Mouse (Mus musculus) layer of hippocampus, postnatal 14 days (tissue): ENCODE measurements around the gene Tspan32. TPM values are rescaled to one million over a fixed set of nuclear protein-coding genes. Genes with fewer than 3 reads are reported as not detected.

ENCODE experiments used
- DNase-seq, 2 experiments: peaks; one replicate each; pipeline ENCODE4 v3.0.0; 2021 to 2022; ENCODE audit warnings: low spot score in 2 of 2, mixed read lengths in 1 of 2
- total RNA-seq, 2 experiments: library from RNA; stranded (reverse); gene quantifications; 2 replicates each; pipeline ENCODE4 v1.2.3; 2021

Gene Tspan32
- total RNA-seq, 2 experiments from 2014 or later = 0.19 TPM; not detected in 1

GRCm38 (mm10) chr7:143007599-143008369 lies 2.9 kb downstream of the Tspan32 start:
- peak; percentile 95 to 96 for DNase-seq

DNA sequence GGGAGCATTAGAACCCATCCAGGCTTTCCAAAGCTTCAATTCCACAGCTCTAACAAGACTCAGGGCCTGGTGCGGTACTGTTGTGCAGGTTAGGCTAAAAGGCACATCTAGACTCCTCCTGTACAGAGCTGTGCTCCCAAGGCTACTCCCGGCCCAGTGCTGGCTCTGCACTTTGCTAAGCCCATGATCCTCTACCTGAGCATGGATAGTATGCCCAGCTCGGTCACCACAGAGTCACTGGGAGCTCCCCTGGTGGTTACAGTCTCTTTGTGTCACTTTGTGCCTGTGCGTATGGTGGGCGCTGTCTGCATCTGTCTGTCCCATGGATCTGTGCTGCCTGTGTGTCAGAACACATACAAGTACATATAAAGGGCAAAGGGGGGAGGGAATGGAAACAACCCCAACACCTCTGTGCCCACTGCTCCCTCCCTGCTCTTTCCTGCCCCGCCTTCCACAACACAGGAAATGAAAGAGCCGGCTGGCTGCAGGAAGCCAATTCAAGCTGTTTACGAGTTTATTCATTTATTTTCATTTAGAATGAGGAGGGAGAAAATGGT lies 3.6 kb downstream of the Tspan32 start:
- no peak for DNase-seq

GRCm38 (mm10) chr7:143008996-143009665 lies 4.3 kb downstream of the Tspan32 start:
- DNase-seq = no peak

DNA sequence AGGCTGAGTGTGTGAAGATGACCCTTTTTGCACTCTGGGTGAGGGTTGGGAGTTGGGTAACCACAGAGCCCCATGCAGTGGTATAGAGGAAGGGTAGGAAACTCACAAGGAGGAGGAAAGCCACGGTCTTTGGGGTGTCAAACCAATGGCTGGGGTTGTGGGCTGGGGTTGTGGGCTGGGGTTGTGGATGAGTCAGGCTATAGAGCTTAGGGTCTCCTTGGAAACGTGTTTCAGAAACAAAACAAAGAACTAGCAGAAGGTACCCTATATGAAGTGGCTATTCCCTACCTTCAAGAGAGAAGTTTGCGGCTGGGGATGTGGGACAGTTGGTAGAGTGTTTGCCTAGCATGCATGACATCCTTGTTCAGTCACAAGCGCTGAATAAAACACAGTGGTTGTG lies 5.2 kb downstream of the Tspan32 start:
- DNase-seq = no peak

GRCm38 (mm10) chr7:143011226-143011625 lies 6.4 kb downstream of the Tspan32 start:
- DNase-seq = no peak

DNA sequence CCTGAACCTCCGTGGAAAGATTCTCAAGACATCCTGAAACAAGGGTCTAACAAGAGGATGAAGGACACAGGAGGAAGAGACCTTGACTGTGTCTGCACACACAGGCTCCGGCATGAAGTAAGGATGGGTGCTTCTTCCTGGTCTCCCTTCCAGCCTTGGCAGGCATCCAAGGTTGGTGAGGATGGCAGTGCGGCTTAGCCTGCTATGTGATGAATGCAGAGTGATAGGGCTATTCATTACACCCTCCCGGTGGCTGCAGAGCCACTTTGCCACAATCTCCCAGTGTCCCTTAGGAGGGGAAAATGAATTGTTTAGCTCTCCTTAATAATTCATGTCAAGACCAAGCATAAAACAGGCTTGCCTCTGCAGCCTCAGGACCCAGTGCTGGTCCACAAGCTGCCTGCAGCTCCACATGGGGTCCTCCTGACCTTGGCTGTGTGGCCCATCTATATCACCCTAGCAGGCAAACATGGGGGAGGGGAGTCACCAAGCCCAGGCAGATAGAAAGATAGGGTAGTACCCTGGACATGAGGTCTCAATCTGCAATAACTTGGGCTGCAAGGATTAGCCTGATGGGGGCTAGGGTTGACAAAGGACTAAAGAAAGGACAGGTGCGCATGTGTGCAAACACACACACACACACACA lies 7.5 kb downstream of the Tspan32 start:
- DNase-seq = no peak

GRCm38 (mm10) chr7:143013420-143014178 lies 8.8 kb downstream of the Tspan32 start:
- DNase-seq = peak in 1 of 2 experiments; percentile 52

DNA sequence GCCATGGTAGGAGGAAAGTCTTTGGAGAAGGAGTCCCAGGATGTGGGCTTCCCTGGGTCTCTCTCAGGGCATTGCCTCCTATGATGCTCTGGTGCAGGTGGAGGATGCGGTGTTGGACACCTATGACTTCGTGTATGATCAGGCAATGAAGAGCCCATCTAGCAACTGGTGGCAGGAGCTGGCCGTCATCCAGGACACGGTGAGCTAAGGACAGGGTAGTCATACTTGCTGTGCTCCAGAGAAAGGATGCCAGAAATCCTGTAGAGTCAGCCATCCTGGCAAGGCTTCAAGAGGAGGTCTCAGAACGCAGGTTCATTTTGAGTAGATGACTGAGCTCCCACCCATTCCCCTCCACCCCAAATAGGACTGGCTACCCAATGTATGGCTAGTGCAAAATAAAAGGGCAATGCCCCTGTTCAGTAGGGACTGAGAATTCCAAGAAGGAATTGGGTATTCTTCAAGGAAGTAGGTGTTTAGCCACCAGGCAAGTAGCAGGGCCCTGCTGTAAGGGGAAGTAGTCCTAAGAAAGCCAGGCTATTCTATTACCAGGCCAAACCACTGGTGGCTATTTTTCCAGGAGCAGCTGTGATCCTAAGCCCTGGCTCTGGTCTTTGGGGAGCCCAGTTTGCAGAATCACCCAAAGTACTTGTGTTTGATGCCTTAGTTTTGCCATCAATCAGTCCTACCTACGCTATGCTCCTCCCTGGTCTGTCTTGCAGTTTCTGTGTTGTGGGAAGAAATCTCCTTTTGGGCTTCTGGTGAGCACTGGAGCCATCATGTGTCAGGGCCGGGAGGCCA lies 10.2 kb downstream of the Tspan32 start:
- no peak for DNase-seq

DNA sequence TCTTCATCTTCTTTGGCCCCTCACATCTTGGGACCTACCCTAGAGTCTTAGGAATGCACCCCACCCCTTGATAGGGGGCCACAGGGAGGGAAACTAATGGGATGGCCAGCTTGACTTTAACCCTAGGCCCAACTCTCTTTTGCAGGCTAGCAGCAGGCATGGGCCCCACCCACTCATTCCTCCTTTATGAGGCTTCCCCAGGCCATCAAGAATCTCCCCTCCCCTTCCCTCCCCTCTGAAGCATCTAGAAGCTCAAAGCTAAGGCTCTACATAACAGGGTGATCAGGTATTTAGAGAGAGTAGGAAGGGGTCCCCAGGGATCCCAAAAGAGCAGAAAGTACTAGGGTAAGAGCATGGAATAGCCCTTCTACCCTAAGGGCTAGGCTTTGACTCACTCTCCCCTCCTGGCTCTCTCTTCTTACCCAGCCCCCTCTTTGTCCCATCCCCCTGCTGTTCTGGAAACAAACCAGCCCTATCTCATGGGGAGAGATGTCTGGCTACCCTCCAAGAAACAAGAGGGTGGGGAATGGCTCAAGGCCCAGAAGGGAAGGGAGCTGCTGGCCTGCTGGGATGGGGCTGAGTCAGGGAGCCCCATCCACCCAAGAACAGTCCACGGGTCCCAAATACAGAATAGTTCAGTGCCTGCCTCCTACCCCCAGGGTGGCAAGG lies 11.0 kb downstream of the Tspan32 start:
- DNase-seq = peak; percentile 36 to 63

- DNase-seq = no peak
Observed at GRCm38 (mm10) chr7:143016424-143017142, 11.7 kb downstream of the Tspan32 start.

DNA sequence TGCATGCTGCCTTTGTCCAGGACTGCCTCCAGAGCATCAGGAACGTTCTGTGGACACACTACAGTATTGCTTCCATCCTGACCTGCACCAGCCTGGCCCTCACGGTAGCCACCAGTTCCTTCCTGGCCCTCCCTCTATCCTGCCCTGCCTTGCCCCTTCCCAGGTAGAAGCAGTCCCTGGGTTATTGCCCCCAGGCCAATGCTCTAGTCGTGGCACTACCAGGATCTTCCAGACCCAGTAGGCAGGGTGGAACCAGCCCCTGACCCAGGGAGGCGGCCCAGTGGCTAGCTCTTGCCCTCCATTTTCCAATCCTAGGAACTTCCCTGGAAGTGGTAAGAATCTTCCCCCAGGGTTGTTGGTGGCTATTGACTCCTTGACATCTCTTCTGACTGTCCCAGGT lies 12.3 kb downstream of the Tspan32 start:
- no peak for DNase-seq

DNA sequence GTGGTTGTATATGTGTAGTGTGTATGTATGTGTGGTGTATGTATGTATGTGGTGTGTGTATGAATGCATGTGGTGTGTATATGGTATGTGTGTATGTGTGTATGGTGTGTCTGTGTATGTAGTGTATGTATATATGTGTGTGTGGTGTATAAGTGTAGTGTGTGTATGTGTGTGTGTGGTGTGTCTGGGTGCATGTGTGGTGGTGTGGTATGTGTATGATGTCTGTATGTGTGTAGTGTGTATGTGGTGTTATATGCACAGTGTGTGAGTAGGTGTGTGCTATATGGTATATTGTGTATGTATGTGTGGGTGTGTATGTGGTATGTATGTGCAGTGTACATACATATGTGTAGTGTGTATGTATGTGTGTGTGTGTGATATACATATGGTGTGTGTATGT lies 15.2 kb downstream of the Tspan32 start:
- no peak for DNase-seq

DNA sequence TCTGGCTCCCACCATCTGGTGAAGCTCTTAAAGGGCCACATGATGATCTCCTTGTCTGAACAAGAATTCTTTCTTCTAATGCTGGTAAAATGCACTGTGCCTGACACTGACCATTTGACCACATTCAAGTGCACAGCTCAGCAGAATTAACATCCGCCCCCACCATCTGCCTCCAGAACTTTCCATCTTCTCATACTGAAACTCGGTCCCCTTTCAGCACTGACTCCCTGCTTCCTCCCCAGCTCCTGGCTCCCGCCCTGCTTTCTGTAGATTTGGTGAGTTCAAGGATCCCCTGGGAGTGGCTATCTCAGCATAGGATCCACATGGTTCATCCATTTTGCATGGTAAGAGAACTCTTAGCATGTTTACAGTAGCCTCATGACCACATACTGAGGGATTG lies 15.9 kb downstream of the Tspan32 start:
- DNase-seq = no peak

DNA sequence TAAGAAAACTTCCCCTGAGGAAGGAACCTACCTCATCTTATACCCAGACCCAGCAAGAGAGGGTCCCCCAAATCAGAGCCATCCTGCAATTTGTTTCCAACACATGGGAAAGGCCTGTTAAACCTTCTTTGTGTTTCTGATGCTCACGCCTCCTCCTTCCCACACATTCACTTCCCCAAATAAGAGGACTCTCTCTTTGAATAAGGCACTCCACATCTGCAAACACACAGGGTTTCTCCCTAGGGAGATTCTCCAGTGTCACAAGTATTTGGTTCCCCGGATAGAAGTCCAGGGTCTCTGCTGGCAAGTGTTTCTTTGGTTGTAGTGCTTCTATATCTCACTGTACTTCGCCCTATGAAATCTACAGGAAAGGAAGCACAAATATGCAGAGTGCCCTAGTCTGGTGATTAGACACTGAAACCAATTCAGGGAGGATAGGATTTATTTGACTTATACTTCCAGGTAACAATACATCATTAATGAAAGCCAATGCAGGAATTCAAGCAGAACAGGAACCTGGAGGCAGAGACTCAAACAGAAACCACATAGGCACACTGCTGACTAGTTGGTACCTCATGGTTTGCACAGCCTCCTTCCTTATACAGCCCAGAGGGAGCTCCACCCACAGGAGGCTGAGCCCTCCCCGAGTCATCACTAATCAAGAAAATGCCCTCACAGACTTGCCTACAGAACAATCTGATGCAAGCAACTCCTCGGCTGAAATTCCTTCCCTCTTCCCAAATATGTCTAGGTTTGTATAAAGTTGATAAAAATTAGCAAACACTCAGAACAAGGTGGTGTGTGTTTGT lies 16.7 kb downstream of the Tspan32 start:
- no peak for DNase-seq

DNA sequence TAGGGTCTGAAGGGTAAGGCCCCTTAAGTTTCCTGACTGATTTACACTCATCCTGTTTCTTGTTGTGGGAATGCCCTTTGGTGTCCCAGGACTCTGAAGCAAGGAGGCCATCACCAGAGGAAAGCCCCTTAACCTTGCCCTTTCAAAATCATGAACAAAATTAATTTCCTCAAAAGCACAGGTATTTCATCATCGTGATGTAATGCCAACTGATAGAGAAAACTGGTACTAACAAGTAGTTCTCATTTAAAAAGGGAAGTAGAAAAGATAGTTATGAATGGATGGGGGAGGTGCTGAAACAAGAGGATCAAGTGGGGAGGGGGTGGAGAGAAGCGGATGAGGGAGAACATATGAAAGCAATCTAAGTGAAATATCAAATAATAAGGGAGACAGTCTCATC lies 18.7 kb downstream of the Tspan32 start:
- DNase-seq = no peak

- DNase-seq = no peak
Observed at GRCm38 (mm10) chr7:143024293-143024692, 19.4 kb downstream of the Tspan32 start.

DNA sequence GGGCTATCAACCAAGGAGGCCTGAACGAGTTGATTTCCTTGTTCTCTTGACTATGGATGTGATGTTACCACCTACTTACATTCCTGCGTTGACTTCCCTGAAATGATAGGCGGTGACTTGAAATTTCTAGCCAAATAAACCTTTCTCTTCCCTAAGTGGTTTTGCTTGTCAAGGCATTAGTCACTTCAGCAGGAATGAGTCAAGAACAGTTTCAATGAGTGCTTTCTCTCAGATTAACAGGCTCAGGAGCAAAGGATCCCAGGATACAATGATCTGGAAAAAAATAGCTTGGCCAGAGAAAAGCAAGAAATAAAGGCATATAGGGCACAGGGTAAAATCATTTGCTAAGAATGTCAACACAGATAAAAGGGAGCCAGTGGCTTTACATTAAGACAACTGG lies 20.6 kb downstream of the Tspan32 start:
- no peak for DNase-seq

- DNase-seq = no peak
Observed at GRCm38 (mm10) chr7:143027196-143027595, 22.4 kb downstream of the Tspan32 start.
